Mouse (Mus musculus): ENCODE data around the gene 4933412E24Rik.

Gene 4933412E24Rik

GRCm38 (mm10) chr15:60016513-60016912 lies at the start of gene 4933412E24Rik:
Gene 4933412E24Rik (minus strand): TSS chr15:60016613.
- DNase-seq (ENCODE audit: extremely low read depth, insufficient read length, low spot score): no peak

DNA sequence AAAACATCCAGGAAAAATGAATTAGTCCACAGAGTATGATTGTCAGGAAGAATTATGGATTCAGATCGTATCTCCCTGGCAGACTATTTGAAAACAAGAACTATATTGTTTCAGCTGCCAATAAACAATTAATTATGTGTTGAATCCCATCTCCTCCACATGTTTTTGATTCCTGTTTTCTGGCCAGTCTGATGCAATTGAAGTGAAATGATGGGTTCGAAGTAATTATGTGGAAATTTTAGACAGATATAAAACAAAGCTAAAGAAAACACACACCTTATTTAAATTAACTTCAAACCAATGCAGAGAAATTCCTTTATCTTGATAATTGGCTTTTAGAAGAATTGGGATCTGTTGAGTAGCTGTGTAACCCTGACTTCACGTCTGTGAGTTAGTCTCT lies 14.3 kb upstream of the 4933412E24Rik start:
- DNase-seq (ENCODE audit: extremely low read depth, insufficient read length, low spot score): no peak

- DNase-seq (ENCODE audit: extremely low read depth, insufficient read length, low spot score): no peak
Measured at GRCm38 (mm10) chr15:60021256-60021655, 4.8 kb upstream of the 4933412E24Rik start.

GRCm38 (mm10) chr15:60010199-60010598 lies 6.2 kb downstream of the 4933412E24Rik start:
- DNase-seq (ENCODE audit: extremely low read depth, insufficient read length, low spot score): no peak

DNA sequence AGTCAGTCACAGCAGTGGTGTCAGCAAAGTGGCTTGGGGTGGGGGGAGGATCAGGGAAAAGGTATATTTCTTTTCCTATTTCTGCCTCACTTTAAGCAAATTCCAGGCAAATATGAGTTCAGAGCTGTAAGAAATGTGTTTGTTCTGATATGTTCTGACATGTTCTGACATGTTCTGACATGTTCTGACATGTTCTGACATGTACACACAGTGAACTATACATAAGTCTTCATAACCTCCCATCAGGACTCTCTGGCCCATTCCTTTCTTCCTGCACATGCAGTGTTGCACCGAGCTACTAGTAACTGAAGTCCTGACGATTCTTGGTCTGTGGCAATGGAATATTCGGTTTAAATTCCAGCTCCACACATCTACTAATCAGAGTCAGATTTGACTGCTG lies 6.8 kb downstream of the 4933412E24Rik start:
- DNase-seq (ENCODE audit: extremely low read depth, insufficient read length, low spot score): no peak

- no peak for DNase-seq (ENCODE audit: extremely low read depth, insufficient read length, low spot score)
Measured at GRCm38 (mm10) chr15:59983777-59984176, 32.6 kb downstream of the 4933412E24Rik start.

- no peak for DNase-seq (ENCODE audit: extremely low read depth, insufficient read length, low spot score)
Measured at GRCm38 (mm10) chr15:59975310-59975709, 41.1 kb downstream of the 4933412E24Rik start.

DNA sequence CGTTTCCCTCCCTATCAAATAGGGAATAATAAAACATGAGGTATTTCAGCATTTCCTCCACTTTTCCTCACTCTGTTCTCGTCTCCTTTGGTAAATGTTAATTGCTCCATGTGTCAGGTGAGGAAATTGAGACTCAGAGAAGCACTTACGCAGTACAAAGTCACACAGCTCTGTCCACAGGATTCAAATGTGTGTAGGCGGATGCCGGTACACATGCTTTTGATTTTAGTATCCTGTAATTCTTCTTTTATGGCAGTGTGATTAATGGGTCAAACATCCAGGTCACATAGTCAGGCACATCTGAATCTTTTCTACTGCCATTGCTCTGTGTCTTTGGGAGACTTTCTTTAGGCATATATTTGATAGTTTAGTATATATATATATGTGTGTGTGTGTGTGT lies 41.8 kb downstream of the 4933412E24Rik start:
- DNase-seq (ENCODE audit: extremely low read depth, insufficient read length, low spot score): no peak

- DNase-seq (ENCODE audit: extremely low read depth, insufficient read length, low spot score): no peak
Measured at GRCm38 (mm10) chr15:59973651-59974519, 42.5 kb downstream of the 4933412E24Rik start.

All from 3134 (cell line).